Mouse (Mus musculus) thymus, postnatal 4 days (tissue): ENCODE data around the gene Rac3.
"Not testable (repeated sequence)": the region's sequence is repeated elsewhere in the genome, so short reads cannot be mapped to it uniquely, and the experiment has no call there.

Experiments used
- DNase-seq: peaks from one replicate; pipeline ENCODE4 v3.0.0; 2021

Gene Rac3

GRCm38 (mm10) chr11:120721124-120722066 lies at the start of gene Rac3:
Gene Rac3 (plus strand): TSS chr11:120721470.
- peak; percentile 80 for DNase-seq

- DNase-seq, result peak; percentile 99
Observed at GRCm38 (mm10) chr11:120672687-120673593, 48.3 kb upstream of the Rac3 start, which contains the start of gene Aspscr1. Gene Aspscr1 (plus strand): TSS chr11:120672973.

GRCm38 (mm10) chr11:120673594-120674122 lies 47.6 kb upstream of the Rac3 start:
- DNase-seq, result peak; percentile 25

- not testable (repeated sequence) for DNase-seq
Observed at GRCm38 (mm10) chr11:120675875-120676274, 45.4 kb upstream of the Rac3 start.

- DNase-seq, result no peak
Observed at GRCm38 (mm10) chr11:120676951-120677350, 44.3 kb upstream of the Rac3 start.

- peak; percentile 37 for DNase-seq
Observed at GRCm38 (mm10) chr11:120679909-120680308, 41.4 kb upstream of the Rac3 start.

GRCm38 (mm10) chr11:120682683-120683082 lies 38.6 kb upstream of the Rac3 start:
- no peak for DNase-seq

- no peak for DNase-seq
Observed at GRCm38 (mm10) chr11:120683536-120683935, 37.7 kb upstream of the Rac3 start.

- no peak for DNase-seq
Observed at GRCm38 (mm10) chr11:120684086-120684485, 37.2 kb upstream of the Rac3 start.

GRCm38 (mm10) chr11:120684660-120685059 lies 36.6 kb upstream of the Rac3 start:
- no peak for DNase-seq

- DNase-seq, result no peak
Observed at GRCm38 (mm10) chr11:120686650-120687272, 34.5 kb upstream of the Rac3 start.

- no peak for DNase-seq
Observed at GRCm38 (mm10) chr11:120689365-120689764, 31.9 kb upstream of the Rac3 start.

- DNase-seq, result no peak
Observed at GRCm38 (mm10) chr11:120692471-120693011, 28.7 kb upstream of the Rac3 start.

GRCm38 (mm10) chr11:120693461-120693860 lies 27.8 kb upstream of the Rac3 start:
- no peak for DNase-seq

GRCm38 (mm10) chr11:120695184-120695583 lies 26.1 kb upstream of the Rac3 start:
- no peak for DNase-seq

GRCm38 (mm10) chr11:120695641-120696040 lies 25.6 kb upstream of the Rac3 start:
- no peak for DNase-seq

GRCm38 (mm10) chr11:120696568-120696967 lies 24.7 kb upstream of the Rac3 start:
- DNase-seq, result no peak

- DNase-seq, result no peak
Observed at GRCm38 (mm10) chr11:120697741-120698140, 23.5 kb upstream of the Rac3 start.

- no peak for DNase-seq
Observed at GRCm38 (mm10) chr11:120703696-120704454, 17.4 kb upstream of the Rac3 start.

- no peak for DNase-seq
Observed at GRCm38 (mm10) chr11:120704486-120705325, 16.6 kb upstream of the Rac3 start.

- DNase-seq, result no peak
Observed at GRCm38 (mm10) chr11:120706120-120706519, 15.2 kb upstream of the Rac3 start.
